Mouse (Mus musculus) frontal cortex, postnatal 36 days (tissue): ENCODE results near the gene Creb1.
"Not testable (repeated sequence)": the region's sequence is repeated elsewhere in the genome, so short reads cannot be mapped to it uniquely, and the experiment has no call there.

Source experiments
- DNase-seq, 2 experiments: peaks; one replicate each; pipeline ENCODE4 v3.0.0; 2022; ENCODE audit warnings: low spot score in 2 of 2

The Creb1 gene

DNA sequence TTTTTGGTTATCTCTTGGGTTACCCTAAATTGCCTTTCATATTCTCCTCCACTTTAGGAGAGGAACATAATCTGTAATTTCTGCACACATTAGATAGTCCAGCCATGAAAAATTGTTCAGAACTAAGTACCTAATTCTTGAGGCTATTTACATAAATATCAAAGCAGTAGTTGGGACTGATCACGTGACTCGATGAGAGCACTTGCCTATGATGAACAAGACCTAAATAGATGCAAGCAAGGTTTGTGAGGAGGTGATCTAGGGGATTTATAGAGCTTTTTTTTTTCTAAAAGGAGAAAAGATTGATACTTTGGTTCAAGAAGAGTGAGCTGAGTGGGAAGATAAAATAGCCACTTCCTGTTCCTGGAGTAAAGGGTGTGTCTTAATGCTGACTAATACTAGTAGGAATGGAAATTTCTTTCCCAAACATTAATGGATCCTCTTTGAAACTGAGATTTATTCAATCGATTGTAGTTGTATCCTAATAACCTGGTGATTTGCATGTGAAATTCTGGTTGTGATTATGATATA is 6.5 kb downstream of the Creb1 start:
- no peak for DNase-seq

DNA sequence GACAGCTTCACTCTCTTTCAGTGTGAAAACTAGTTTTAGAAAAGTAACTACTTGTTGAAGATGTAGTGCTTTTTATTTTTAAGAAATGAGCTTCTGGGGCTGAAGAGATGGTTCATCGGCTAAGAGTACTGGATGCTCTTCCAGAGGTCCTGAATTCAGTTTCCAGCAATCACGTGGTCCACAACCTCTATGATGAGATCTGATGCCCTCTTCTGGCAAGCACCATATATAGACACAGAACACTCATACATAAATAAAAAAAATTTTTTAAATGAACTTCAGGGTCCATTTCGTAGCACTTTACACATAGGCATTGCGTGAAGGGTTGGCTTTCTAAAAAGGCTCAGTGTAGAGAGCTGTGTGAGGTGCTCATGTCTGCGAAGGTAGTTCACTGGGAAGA is 11.3 kb downstream of the Creb1 start:
- no peak for DNase-seq

DNA sequence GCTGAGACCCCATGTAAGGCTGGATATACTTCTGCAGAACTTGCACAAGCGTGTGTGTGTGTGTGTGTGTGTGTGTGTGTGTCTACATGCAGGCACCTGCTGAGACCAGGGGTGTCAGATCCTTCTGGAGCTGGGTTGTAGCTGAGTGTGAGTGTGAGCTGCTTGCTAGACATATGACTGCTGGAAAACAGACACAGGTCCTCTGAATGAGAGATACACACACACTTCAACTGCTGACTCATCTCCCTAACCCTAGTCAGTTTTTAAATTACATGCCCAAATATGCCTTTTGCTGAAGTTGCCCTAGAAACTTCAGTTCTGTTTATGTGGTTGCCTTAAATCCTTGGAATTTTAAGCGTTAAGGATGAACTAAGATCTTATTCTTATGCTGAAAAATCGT is 13.6 kb downstream of the Creb1 start:
- no peak for DNase-seq

DNA sequence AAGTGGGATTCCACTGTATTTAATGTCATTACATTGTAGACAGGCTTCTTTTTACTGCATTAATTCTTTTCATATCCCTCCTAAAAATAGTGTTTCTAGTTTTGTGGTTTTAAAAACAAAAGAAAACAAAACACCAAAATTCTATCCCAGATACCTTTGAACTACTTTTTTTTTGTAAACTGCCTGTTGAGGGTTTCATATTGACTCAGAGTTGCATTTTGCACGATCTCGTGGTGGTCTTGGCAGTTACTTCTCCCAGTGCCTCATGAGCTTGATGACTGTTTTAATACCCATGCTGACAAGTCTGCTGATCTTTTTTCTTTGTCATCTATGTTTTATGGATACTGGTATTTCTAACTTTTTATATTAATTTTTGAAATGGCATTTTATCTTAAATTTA is 16.9 kb downstream of the Creb1 start:
- DNase-seq = no peak

DNA sequence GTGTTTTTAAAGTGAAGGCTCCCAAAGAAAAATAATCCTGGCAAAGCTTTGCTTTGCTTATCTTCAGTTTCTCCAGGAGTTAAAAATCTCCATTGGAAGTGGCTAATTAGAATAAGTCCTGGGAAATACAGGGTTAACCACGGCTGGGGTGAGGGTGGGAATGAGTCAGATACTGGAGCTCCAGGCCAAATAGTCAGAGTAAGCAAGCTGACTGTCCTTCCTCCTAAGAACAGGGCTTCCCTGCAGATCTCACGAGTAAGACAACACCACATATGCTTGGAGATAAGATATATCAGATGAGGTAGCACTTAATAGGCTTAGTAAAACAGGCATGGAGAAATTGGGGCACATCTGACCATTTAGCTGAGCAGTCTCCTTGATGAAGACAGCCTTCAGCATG is 19.5 kb downstream of the Creb1 start:
- no peak for DNase-seq

DNA sequence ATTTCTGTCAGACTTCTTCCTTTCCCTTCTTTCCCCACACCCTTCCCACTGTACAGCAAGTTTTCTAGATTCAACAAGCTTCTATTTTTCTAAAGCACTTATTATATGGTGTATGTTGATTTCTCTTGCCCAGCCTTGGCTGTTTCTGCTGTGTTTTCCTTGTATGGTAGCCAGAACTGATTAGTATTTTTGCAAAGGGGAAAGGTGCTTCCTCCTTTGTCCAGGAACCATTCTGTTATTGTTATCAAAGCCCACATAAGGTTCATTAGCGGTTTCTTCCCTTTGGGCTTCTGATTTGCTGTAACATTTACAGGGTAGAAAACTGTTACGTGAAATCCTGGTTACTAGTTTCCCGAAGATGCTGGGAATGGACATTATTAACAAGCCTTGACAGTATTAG is 27.7 kb downstream of the Creb1 start:
- no peak for DNase-seq

DNA sequence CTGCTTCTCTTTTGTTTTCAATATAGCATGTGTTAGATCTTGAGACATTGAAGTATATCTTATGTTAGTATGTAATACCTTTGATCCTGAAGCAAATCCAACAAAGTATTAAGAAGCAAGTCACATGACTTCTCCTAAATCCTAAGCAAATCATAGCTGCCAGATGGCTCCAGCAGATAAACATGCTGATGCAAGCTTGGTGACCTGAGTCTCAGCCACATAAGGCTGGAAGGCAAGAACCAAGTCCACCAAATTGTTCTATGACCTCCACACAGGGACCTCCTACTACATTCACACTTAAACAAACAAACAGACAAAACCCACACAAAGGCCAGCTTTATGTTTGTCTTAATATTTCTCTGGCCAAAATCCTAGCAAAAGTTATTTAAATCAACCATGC is 35.8 kb downstream of the Creb1 start:
- no peak for DNase-seq

DNA sequence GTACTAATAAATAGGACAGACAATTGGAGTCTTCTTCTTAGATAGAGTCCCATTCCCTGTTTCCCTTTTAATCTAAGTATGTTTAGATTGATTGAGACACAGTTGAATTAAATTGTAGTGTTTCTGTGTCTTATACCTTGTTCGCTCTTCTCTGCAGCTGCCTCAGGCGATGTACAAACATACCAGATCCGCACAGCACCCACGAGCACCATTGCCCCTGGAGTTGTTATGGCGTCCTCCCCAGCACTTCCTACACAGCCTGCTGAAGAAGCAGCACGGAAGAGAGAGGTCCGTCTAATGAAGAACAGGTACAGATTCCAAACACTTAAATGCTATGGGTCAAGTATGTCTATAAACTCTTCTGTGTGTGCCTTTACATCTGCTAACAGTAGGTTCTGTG is 43.6 kb downstream of the Creb1 start:
- no peak for DNase-seq

DNA sequence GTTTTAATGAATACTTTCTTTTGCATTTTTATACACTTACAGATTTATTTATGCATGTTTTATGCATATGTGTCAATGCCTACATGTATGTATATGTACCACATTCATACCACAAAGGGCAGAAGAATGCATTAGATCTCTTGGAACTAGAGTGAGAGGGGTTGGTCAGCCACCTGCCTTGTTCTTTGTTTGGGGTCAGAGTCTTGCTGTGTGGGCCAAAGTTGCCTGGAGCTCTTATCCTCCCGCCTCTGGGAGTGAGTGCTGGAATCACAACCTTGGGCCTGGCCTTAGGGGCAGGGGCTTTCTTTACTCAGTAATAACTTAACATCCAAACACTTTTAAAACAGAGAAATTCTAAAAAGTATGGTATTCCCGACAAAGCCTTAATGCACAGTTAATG is 44.3 kb downstream of the Creb1 start:
- DNase-seq = no peak

DNA sequence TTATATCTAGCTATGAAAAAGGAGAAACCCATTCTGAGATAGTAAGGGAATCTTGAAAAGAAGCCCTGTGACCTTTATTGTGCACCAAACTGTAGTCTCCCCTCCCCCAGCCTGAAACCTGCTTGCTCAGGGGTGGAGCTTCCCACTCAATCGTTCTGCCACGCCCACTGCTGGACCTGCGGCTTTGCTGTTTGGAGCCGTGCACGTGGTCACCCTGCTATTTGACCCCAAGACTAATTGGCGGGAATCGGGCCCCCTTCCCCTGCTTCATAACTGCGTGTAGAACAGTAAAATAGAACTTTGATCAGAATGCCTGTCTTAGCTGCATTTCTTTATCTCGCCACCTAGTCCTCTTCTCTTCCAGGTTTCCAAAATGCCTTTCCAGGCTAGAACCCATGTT is 45.5 kb downstream of the Creb1 start:
- not testable (repeated sequence) for DNase-seq

DNA sequence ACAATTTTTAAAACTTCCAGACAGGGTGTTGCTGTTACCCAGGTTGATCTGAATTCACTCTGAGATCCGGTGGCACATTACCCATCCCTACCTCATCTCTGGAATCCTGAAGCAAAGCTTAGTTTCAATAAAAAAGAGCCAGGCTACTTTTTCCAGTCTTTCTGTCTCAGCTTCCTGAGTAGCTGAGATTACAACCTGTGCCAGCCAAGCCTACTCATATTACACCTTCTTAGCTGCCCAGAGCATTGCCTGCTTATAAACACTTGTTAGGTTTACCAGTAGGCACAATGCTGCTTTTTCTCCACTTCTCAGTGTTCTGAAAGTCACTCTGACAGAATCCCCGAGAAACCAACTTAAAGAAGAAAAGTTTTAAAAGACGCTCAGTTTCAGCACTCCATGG is 46.4 kb downstream of the Creb1 start:
- DNase-seq = no peak

DNA sequence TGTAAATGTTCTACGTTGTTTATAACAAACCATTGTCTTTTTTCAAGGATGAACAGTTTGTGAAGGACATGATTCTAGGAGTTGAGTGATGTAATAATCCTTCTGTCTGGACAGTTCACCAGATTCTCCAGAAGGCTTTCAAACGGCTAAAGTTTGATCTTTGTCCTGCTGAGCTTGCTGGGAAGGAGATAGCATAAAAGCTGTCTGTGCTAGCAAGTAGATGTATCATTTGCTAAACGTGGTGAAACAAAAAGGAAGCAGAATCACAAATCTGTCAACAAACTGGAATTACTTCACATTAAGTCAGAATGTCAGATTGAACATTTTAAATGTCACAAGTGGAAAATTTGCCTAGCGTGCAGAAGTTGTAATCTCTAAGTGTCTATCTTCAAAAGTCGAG is 66.5 kb downstream of the Creb1 start:
- no peak for DNase-seq

DNA sequence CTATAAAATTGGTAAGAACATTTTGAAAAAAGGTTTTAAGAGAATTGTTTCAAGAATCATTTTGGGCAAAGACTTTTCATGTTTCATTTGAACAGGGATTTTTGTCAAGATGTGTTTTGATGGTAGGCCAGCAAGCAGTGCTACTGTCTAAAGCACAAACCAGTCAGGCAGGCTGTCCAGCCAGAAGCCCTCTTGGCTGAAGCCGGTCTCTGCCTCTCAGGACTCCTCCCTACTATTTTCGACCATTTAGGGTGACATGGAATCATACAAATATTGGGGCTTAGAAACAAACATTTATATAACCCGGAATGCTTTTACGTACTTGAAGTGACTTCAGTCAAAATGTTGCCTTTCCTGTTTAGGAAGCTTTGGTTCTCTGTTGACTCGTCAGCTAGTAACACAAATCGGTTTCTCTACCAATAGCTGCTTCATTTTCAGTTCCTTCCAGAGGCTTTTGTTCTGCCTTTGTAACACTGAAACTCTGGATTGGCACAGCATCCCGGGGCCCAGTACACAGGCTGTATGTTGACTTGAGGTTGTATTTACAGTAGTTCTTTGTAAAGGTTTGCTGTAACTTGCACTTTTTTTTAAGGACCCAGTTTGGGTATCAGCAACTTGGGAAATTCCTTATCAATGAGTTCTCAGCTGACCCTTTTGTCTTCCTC is 68.1 kb downstream of the Creb1 start:
- DNase-seq = no peak

DNA sequence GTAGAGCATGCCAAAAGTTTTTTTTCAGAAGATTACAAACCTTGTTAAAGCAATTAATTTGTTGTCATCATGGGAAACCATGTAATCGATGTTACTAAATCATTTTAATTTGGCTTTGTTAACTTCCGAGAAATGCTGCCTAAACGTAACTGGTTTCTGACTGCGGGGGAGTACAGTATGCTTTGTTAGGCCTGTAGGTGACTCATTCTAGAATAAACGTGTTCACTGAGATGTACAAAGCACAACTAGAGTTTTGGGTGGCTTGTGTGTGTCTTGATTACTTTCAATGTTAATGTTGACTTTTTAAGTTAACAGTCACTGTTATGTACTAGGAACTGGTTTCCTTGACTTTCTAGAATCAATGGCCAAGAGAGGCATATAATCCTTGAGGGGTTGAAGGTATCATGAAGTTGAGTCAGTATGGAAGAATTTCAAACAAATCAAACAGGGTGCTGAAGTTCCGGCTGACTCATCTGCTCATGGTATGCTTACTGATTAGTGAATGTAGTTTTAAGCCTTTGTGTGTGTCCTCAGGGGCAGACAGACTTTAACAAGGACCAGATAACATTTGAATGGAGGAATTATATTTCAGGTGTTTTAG is 68.9 kb downstream of the Creb1 start:
- no peak for DNase-seq

DNA sequence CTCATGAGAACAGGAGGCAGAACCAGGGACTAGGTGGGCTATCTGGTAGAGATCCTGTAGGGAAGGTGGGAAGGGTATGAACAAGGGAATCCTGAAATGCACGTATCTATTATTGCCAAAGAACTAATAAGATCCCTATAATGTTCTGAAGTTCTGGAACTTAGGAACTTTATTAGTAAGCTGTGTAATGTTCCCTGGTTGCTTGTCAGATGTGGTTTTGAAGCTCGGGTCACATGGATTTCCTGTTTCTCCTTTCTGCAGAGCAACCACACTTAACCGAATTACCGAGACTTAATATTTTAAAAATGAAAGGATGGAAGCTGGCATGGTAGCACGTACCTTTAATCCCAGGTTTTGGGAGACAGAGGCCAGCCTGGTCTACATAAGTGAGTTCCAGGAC is 70.9 kb downstream of the Creb1 start:
- no peak for DNase-seq

DNA sequence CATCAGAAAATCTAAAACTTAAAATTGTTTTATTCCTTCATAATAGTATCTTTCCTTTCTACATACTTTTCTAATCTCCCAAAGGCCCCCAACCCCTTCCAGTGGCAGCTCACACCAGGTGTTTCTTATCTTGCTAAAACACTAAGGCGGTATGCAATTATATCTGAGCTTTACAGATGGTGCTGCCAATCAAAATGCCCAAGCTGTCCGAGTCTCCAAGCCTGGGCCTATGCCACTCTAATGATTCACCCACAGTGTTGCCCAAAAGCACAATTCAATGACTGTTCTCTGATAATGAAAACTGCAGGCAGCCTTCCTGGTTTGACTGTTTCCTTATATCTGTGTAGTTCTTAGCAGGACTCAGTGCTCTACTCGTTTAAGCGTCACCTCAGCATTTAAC is 76.7 kb downstream of the Creb1 start:
- no peak for DNase-seq

DNA sequence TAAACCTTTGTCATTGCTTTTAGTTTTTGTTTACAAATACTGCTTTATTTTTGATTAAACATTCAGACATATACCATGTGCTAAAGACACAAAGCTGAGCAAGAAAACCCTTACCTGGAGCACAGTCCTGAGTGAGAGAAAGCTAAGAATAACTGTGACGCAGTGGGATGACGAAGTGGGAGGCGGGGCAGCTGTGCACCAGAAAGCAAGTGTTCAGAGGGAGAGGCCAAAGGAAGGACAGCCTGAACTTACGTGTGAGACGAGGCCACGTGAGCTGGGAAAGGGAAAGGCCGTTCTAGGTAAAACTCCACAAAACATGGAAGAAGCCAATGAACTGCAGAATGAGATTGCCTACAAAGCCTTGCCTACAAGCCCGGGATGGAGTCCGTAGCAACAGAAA is 77.5 kb downstream of the Creb1 start:
- no peak for DNase-seq

DNA sequence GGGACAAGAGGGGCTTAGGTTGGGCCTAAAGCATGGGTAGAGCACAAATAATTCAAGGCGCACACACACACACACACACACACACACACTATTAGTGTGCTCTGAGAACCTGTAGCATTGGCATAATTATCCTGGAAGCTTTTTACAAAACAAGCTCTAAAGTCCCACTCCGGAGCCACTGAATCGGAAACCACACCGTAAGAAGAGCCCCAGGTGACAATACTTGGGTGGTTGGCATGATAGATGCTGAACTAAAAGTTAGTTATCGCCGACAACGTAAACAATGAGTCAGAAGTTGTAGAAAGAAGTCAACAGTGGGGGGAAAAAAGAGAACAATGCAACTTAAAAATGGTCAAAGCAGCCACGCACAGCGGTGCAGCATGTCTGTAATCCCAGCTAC is 81.9 kb downstream of the Creb1 start:
- no peak for DNase-seq

DNA sequence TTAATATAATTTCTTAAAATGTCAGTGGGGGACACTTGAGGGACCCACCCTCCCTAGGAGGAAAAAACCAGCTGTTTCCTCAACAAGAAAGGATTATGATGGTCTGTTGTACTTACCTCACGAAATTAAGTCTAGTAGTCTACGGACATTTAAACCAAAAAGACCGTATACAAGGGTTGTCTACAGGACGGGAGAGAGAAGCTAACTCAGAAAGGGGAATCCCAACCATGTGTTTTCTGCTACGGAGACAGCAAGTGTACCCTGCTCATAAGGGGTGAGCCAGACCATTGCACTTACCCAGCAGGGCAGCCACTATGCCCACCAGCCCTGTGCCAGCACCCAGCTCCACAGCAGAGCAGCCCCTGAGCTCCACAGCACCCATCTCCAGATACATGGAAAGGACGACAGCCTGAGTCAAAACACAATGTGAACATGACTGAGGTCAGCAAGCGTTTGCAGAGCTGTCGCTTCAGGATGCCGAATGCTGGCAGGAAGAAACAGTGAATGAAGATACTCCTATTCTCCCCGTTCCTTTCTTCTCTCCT is 82.4 kb downstream of the Creb1 start:
- DNase-seq = no peak

DNA sequence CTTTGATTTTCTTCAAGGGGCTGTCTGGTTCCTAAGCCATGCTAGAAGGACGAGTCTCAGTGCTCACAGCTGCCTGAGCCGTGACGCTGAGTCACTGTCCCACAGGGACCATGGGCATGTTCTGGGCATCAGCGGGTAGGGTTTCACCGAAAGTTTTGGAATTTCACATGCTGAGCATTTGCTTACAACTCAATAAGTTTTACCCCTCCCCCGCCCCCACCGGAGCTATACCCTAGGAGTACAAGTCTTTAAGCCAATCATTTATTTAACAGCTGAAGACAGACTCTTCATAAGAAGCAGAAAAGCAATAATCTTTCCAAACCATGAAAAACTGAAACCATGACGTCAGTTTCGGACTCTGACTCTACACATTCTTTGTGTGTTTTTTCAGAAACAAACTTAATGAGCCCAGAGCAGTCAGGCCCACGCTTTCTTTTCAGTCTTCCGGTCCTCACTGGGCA is 83.1 kb downstream of the Creb1 start:
- no peak for DNase-seq

DNA sequence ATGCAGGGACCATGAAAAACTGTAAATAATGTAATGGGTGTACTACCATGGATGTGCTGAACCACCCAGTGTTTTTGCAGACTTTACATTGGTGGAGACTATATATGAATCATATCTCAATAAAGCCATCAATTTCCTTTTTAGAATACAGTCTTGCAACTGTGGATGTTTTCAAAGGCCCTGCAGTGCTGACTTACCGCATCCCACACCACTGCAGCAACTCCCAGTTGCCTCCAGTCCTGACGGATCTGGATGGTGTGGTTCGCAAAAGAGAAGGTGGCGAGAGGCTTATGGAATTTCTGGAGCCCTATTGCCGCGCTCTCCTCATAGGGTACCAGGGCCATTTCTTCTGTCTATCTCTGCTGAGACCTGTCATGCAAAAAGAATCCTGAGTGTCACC is 83.6 kb downstream of the Creb1 start:
- DNase-seq = no peak

DNA sequence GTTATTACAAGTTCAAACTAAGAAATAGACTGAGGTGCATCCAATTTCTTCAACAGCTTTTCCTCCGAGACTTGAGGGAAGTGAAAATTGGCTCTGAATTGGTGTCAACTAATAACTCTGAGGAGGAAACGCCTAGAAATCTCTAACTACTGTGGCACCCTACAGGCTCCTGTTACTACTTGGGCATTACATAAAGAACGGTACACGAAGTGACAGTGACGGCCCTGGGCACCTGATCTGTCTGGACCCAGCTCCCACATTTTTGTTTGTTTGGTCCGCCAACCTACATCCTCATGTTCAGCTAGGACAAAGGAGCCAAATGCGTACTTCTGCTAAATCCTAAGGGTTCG is 84.1 kb downstream of the Creb1 start:
- no peak for DNase-seq

DNA sequence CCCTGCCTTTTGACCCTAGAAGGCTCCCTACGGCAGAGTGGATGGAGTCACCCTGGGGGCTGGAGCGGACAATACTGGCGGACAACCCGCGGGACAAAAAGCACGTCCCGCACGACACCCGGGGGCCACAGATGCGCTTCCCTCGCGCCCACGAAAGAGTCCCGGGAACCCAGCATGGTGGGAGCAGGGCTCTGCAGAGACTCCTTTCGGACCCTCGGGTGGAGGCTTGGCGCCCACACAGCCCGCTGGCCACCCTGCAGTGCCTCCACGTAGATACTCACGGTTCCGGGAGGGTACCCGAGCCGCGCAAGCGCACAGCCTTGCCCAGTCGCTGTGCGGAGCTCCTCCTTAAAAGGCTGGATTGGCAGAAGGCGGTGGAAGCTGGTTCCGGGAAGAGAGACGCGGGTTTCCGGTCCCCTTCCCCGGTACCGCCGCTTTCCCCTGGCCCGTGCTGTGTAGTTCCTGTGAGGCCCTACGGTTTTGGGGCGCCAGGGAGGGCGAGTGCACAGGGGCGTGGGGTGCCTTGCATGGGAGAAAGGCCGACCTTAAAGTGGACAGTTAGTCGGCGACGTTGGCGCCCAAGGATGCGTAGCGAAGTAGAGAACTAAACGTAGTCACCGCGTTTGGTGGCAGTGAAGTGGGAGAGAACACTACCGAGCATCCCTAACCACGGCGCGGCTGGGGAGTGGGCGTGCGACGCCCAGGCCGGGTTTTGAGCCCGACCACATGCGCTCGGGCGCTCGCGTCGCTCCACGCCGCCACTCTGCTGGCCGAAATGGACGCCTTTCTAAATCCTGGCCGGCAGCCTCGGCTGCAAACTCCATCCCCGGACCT is 84.7 kb downstream of the Creb1 start, which contains the start of gene Mettl21a:
Gene Mettl21a, minus strand, starts transcription at position 362 of the 834 bp plus-strand sequence.
- DNase-seq = peak; percentile 92 to 93
